8 mouse cellular contexts compared by ENCODE assay signal in genomic region chr1:193382435-193382834, GRCm38 (mm10). TPM values are rescaled to one million over a fixed set of nuclear protein-coding genes. Genes with fewer than 3 reads are reported as not detected.
A peak's percentile ranks its signal among the peaks of the same experiment; 100 is the strongest.
DNase-seq lines count a peak whose midpoint lies in the region; ATAC-seq and TF ChIP-seq lines count a peak whose summit lies in the region.

No protein-coding gene starts in this region.

- H3K4me1 ChIP-seq in CH12.LX (ENCODE audit: control insufficient read depth in 1 of 2, insufficient read depth in 2 of 2), result peaks cover 0 to 5% of the 10 kb centered on the region in 2 experiments; a peak in 2 of 4 replicates
- H3K4me1 ChIP-seq in hindbrain, embryonic 16.5 days (ENCODE audit: control insufficient read depth, insufficient read depth, low read depth, low read length), result peaks cover 21% of the 10 kb centered on the region
- H3K4me1 ChIP-seq in liver, embryonic 15.5 days (replicated peaks), result peaks cover 13% of the 10 kb centered on the region

- peak; percentile 46 for DNase-seq in CH12.LX (ENCODE audit: extremely low read depth)
- DNase-seq in embryo, embryonic 10 days (ENCODE audit: low spot score), result peak; percentile 92
- DNase-seq in retina, postnatal 1 day, result peak; percentile 72
- DNase-seq in adrenal gland, postnatal 25 days, result no peak
- DNase-seq in left cerebral cortex, postnatal 4 days, result no peak
- no peak for DNase-seq in right cerebral cortex, adult 2 months (ENCODE audit: low spot score in 2 of 2)

- intact Hi-C loops in left cerebral cortex, postnatal 4 days (cut with DNase I), result loop anchor here (10.0 kb wide), 2 partner anchors 1232 to 1582 kb away; partner anchors contain the start of gene Plxna2

- no peak for TF ChIP-seq RAD21 in CH12.LX (IDR thresholded peaks at IDR 0.05; ENCODE audit: low read depth, low read length)

- TF ChIP-seq EP300 in CH12.LX (IDR thresholded peaks at IDR 0.05; ENCODE audit: low read length), result no peak

- H3K27ac ChIP-seq in CH12.LX (ENCODE audit: insufficient read depth, low read depth), result no peak overlapping the region
- H3K27ac ChIP-seq in hindbrain, embryonic 16.5 days (ENCODE audit: low read depth, low read length), result no peak overlapping the region; the same call in 1 of the 2 replicates
- H3K27ac ChIP-seq in liver, embryonic 15.5 days (replicated peaks), result no peak overlapping the region

- ATAC-seq in hindbrain, embryonic 16.5 days, result peak; percentile 53
- ATAC-seq in liver, embryonic 15.5 days (ENCODE audit: insufficient read depth), result peak; percentile 51; the same call in 1 of the 2 replicates

- no peak for TF ChIP-seq CTCF in CH12.LX (conservative IDR thresholded peaks at IDR 0.05 in 1 of 2, IDR thresholded peaks at IDR 0.05 in 1 of 2; ENCODE audit: low read depth in 2 of 2, low read length in 2 of 2)

- H3K36me3 ChIP-seq in CH12.LX (replicated peaks in 1 of 2; ENCODE audit: control insufficient read depth in 1 of 2, insufficient read depth in 1 of 2, low read length in 1 of 2), result no peaks in the 10 kb centered on the region
- H3K36me3 ChIP-seq in hindbrain, embryonic 16.5 days (ENCODE audit: control insufficient read depth, insufficient read depth, low read length), result no peaks in the 10 kb centered on the region
- H3K36me3 ChIP-seq in liver, embryonic 15.5 days (replicated peaks), result no peaks in the 10 kb centered on the region

- peaks cover 32% of the 10 kb centered on the region for H3K27me3 ChIP-seq in CH12.LX (replicated peaks)
- no peaks in the 10 kb centered on the region for H3K27me3 ChIP-seq in hindbrain, embryonic 16.5 days (replicated peaks; ENCODE audit: control insufficient read depth, insufficient read depth, low read length)
- 0 out of 2 replicates have a peak, but pooled peaks cover 10% of the 10 kb centered on the region for H3K27me3 ChIP-seq in liver, embryonic 15.5 days

- no peak for TF ChIP-seq POLR2A in CH12.LX (IDR thresholded peaks at IDR 0.05; ENCODE audit: low read depth, low read length)

- no peaks in the 10 kb centered on the region for H3K9me3 ChIP-seq in CH12.LX (replicated peaks; ENCODE audit: low read length)
- no peaks in the 10 kb centered on the region for H3K9me3 ChIP-seq in hindbrain, embryonic 16.5 days (ENCODE audit: control insufficient read depth, low read length)
- H3K9me3 ChIP-seq in liver, embryonic 15.5 days (replicated peaks), result no peaks in the 10 kb centered on the region

- in situ Hi-C loops in CH12.LX (cut with MboI; ENCODE audit: low pct_ligation_motif_present, low pct_unique_long_range_greater_than_20kb, low sequenced_read_pairs), result no loop called here

- H3K4me3 ChIP-seq in CH12.LX (replicated peaks in 1 of 3; ENCODE audit: low read depth in 2 of 3, low read length in 2 of 3, poor library complexity in 1 of 3), result peak overlapping the region; percentile 42 to 56 (median 45)
- H3K4me3 ChIP-seq in hindbrain, embryonic 16.5 days (ENCODE audit: low read length), result peak overlapping the region; percentile 5; the same call in 1 of the 2 replicates
- peak overlapping the region; percentile 46 for H3K4me3 ChIP-seq in liver, embryonic 15.5 days (replicated peaks)

- H3K4me2 ChIP-seq in CH12.LX (ENCODE audit: insufficient read depth, low read depth, poor library complexity, severe bottlenecking), result peak overlapping the region; percentile 90
- H3K4me2 ChIP-seq in hindbrain, embryonic 16.5 days (ENCODE audit: low read length), result peak overlapping the region; percentile 37
- peak overlapping the region; percentile 73 for H3K4me2 ChIP-seq in liver, embryonic 15.5 days

- peak overlapping the region; percentile 71 for H3K9ac ChIP-seq in CH12.LX (ENCODE audit: insufficient read depth, low read depth)
- H3K9ac ChIP-seq in hindbrain, embryonic 16.5 days (ENCODE audit: low read depth, low read length), result peak overlapping the region; percentile 3; the same call in 1 of the 2 replicates
- 0 out of 2 replicates have a peak overlapping the region, but pooled peaks have one; percentile 17 for H3K9ac ChIP-seq in liver, embryonic 15.5 days

- WGBS in hindbrain, embryonic 16.5 days, result 2% methylated on average over 8 of the region's 8 CpGs
- under 1% methylated on average over 8 of the region's 8 CpGs for WGBS in liver, embryonic 15.5 days (ENCODE audit: insufficient replicate concordance)

- dilution Hi-C loops in CH12.LX (cut with MboI; ENCODE audit: extremely low pct_ligation_motif_present, extremely low pct_unique_long_range_greater_than_20kb, low sequenced_read_pairs), result no loop called here

- no peaks in the 10 kb centered on the region for H3K79me2 ChIP-seq in CH12.LX (replicated peaks; ENCODE audit: control insufficient read depth, extremely low read depth, insufficient read depth, poor library complexity, severe bottlenecking)

TF ChIP-seq in CH12.LX, 34 proteins besides CTCF, POLR2A, EP300 and RAD21:
- TF ChIP-seq NRF1 (IDR thresholded peaks at IDR 0.05; ENCODE audit: low read depth, low read length) (no peak), KAT2A (IDR thresholded peaks at IDR 0.05; ENCODE audit: insufficient replicate concordance, low read length) (no peak), NELFE (IDR thresholded peaks at IDR 0.05; ENCODE audit: low read depth, low read length) (no peak), POLR2AphosphoS2 (IDR thresholded peaks at IDR 0.05; ENCODE audit: low read depth, low read length) (no peak), MAZ (IDR thresholded peaks at IDR 0.05; ENCODE audit: low read depth, low read length) (no peak), UBTF (IDR thresholded peaks at IDR 0.05; ENCODE audit: low read depth, low read length) (no peak), TCF12 (IDR thresholded peaks at IDR 0.05; ENCODE audit: low read depth, low read length) (no peak), TBP (conservative IDR thresholded peaks at IDR 0.05; ENCODE audit: low read depth, low read length) (no peak), MAX (IDR thresholded peaks at IDR 0.05; ENCODE audit: low read length) (no peak), JUND (conservative IDR thresholded peaks at IDR 0.05; ENCODE audit: low read depth, low read length) (no peak), ZMIZ1 (IDR thresholded peaks at IDR 0.05; ENCODE audit: low read depth, low read length) (no peak), BHLHE40 (IDR thresholded peaks at IDR 0.05; ENCODE audit: low read depth, low read length) (no peak), MAFK (IDR thresholded peaks at IDR 0.05; ENCODE audit: insufficient replicate concordance, low read length) (no peak)

RNA-seq across cellular contexts. Expression of gene Camk1g, which starts 12.3 kb away (rescaled TPM):
- not detected in 2 replicates for total RNA-seq in CH12.LX (2012; rRNA removed)
- total RNA-seq in CH12.LX (2014; rRNA removed), result not detected in 2 replicates
- not detected in 2 replicates for polyA plus RNA-seq in CH12.LX (2012; ENCODE audit: insufficient read length, low read depth)
- 44.2 and 44.6 TPM in 2 replicates for polyA plus RNA-seq in hindbrain, embryonic 16.5 days (2015; fragmentation: Nextera tagmentation; extraction: Ambion mirVana)
- 0.31 and 0.41 TPM in 2 replicates for polyA plus RNA-seq in liver, embryonic 15.5 days (2015; fragmentation: Nextera tagmentation; extraction: Ambion mirVana)
- total RNA-seq in adrenal gland, postnatal 25 days (2021), result 0.12 TPM in 1 of 2 replicates, not detected in the other
- total RNA-seq in left cerebral cortex, postnatal 4 days (2021), result 10 to 100 TPM; 36.4 to 39.0 TPM

Comparison
In these comparisons a context has a peak if more than half of its experiments do, and no peak if none do; other contexts are left out.
1. DNase-seq: peak in CH12.LX (single experiment), embryo, embryonic 10 days (single experiment) and retina, postnatal 1 day (single experiment); none in adrenal gland, postnatal 25 days (single experiment), left cerebral cortex, postnatal 4 days (single experiment) and right cerebral cortex, adult 2 months (0 of 2).
2. H3K4me2 ChIP-seq: peak in every context shown above with its lines; median percentile 90 in CH12.LX; 73 in liver, embryonic 15.5 days; 37 in hindbrain, embryonic 16.5 days.
3. H3K9ac ChIP-seq: peak in every context shown above with its lines; median percentile 71 in CH12.LX; 17 in liver, embryonic 15.5 days; 3 in hindbrain, embryonic 16.5 days.
4. RNA of gene Camk1g, which starts 12.3 kb away (total RNA-seq): 36.4 to 39.0 TPM in left cerebral cortex, postnatal 4 days; 0.12 TPM in adrenal gland, postnatal 25 days and not detected in CH12.LX; every median in the first group is over 10 times any median in the second.
5. Peak in every context shown above with its lines, with median percentiles within 50 percentile points of each other: H3K4me3 ChIP-seq.